Mouse (Mus musculus) heart, adult 2 months (tissue): ENCODE measurements at regions not wholly inside any gene's neighbourhood (a gene's known extent, or its start where the extent isn't known, plus 50 kb on each side); places are given as distances from the start of the nearest gene placed in this dataset.

Experiments
- DNase-seq, 2 experiments: peaks; one replicate each; pipeline ENCODE4 v3.0.0; 2021
- H3K27ac ChIP-seq: fragments of 200-600 bp; 2 replicates; pipeline ENCODE4 v1.8.1; 2022
- H3K27me3 ChIP-seq: fragments of 200-500 bp; 2 replicates; pipeline ENCODE4 v1.6.1; 2012; ENCODE audit warnings: mild to moderate bottlenecking, low read length, inconsistent platforms, mixed read lengths; ENCODE audit not compliant: control insufficient read depth, insufficient read depth
- H3K36me3 ChIP-seq: fragments of 200-500 bp; 2 replicates; pipeline ENCODE4 v1.6.1; 2012; ENCODE audit warnings: low read length, inconsistent platforms; ENCODE audit not compliant: control insufficient read depth, insufficient read depth
- H3K4me1 ChIP-seq: fragments of 200-500 bp; 2 replicates; pipeline ENCODE4 v1.6.1; 2011; ENCODE audit warnings: low read length; ENCODE audit not compliant: control insufficient read depth, insufficient read depth
- H3K4me3 ChIP-seq: fragments of 200-600 bp; 2 replicates; pipeline ENCODE4 v1.8.1; 2022
- H3K79me2 ChIP-seq: fragments of 200-500 bp; replicated peaks from 2 replicates; pipeline ENCODE4 v1.6.1; 2012; ENCODE audit warnings: mild to moderate bottlenecking, inconsistent platforms, low read length, moderate library complexity, mixed read lengths; ENCODE audit not compliant: control insufficient read depth, insufficient read depth
- H3K9ac ChIP-seq: fragments of 200-500 bp; 2 replicates; pipeline ENCODE4 v1.6.1; 2012; ENCODE audit warnings: low read depth, mild to moderate bottlenecking, control low read depth, inconsistent platforms, low read length, mixed read lengths
- CTCF ChIP-seq: fragments of 200-600 bp; IDR thresholded peaks from 2 replicates; pipeline ENCODE4 v1.8.1; 2022; ENCODE audit warnings: antibody characterized with exemption, mild to moderate bottlenecking, moderate library complexity
- EP300 ChIP-seq: fragments of 200-500 bp; IDR thresholded peaks from 2 replicates; pipeline ENCODE4 v1.6.1; 2011; ENCODE audit warnings: low read depth, low read length, control low read depth; ENCODE audit not compliant: insufficient read depth
- POLR2A ChIP-seq: fragments of 200-500 bp; IDR thresholded peaks from 2 replicates; pipeline ENCODE4 v1.6.1; 2011; ENCODE audit warnings: mild to moderate bottlenecking, low read depth, low read length, control low read depth; ENCODE audit not compliant: insufficient read depth
- WGBS: fragments of 180-500 bp; shearing (Covaris S2); methylation state at CpG from one replicate; pipeline ENCODE4 v1.1.7; 2018; 5-methylcytosine and 5-hydroxymethylcytosine counted together
- intact Hi-C: fragments of 180-260 bp; cut with DNase I; formaldehyde crosslinking; loops from one replicate; pipeline ENCODE4 v1.15.1; 2025

DNA sequence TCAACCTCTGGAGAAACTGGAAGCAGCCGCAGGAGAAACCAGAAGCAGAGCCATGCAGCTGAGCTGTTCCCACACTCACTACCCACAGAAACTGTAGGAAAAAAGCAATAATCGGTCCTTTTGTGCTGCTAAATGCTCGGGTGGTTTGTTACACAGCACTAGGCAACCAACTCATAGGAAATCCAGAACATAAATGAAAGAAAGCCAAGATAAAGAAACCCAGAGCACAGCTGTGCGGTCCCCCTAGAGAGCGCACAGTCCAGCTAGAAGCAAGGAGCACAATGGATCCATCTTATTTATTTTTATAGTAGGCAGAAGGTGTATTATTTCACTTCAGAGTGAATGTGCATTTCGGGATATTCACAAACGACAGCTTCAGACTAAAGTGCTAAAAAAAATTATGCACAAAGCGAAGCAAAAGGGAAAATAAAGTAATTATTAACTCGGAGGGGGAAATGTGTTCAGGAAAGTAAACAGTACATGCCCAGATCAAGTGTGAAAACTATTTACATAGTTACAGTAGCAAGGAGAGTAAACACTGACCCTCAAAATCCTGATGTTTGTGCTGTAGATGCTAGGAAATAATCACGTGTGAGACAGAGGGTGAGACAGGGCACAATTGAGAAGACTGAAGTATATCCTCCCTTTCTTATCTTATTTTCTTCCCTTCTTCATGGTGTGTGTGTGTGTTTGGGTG, 204.4 kb upstream of the Noct start:
- Histone ChIP-seq H3K27ac (no peak overlapping the region), H3K9ac (no peak overlapping the region), H3K4me3 (no peak overlapping the region), H3K4me1 (no peaks in the 10 kb centered on the region), H3K36me3 (no peaks in the 10 kb centered on the region), H3K79me2 (no peaks in the 10 kb centered on the region), H3K27me3 (no peaks in the 10 kb centered on the region)
- DNase-seq: no peak
- intact Hi-C loops: no loop called here
- 69% methylated on average over 10 of the region's 10 CpGs for WGBS
- TF ChIP-seq CTCF (no peak), POLR2A (no peak), EP300 (no peak)

DNA sequence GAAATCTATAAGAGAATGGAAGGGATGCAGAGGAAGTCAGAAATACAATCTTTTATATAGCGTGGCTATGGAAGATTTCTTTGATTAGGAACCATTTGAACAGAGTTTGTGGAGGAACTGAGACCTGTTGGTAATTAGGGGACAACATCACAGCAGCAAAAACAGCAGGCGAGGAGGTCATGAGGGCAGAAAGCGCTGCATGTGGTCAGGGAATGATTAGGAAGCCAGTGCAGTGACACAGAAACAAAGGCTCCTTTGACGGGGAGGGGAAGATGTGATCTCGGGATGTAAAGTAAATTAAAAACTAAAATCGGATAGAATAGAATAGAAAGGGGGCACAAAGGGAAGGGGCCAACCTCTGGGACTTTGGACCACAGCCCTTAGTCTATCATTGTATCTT, 199.6 kb upstream of the Noct start:
- WGBS: 48% methylated on average over 6 of the region's 6 CpGs
- intact Hi-C loops: no loop called here
- H3K4me3 ChIP-seq: no peak overlapping the region
- no peaks in the 10 kb centered on the region for H3K36me3 ChIP-seq
- no peak overlapping the region for H3K9ac ChIP-seq
- no peak for DNase-seq
- no peaks in the 10 kb centered on the region for H3K79me2 ChIP-seq
- H3K4me1 ChIP-seq: no peaks in the 10 kb centered on the region
- H3K27ac ChIP-seq: no peak overlapping the region
- no peaks in the 10 kb centered on the region for H3K27me3 ChIP-seq
- TF ChIP-seq CTCF (no peak), POLR2A (no peak), EP300 (no peak)

DNA sequence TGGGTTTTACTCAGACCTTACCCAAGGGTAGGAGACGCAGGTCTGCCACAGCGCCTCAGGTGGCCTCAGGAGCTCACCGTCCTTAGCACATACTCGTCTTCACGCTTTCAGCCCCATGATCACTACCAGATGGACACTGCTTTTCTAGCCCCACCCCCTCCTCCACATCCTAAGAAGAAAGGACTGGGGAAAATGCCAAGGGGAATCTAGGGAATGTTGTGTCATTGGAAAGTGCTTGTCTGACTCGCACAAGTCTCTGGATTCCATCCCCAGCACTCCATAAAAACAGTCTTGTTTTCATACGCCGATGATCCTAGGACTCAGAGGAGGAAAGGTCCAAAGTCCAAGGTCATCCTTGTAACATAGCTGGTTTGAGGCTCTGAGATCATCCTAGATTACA, 192.4 kb upstream of the Noct start:
- no peaks in the 10 kb centered on the region for H3K4me1 ChIP-seq
- no peaks in the 10 kb centered on the region for H3K27me3 ChIP-seq
- TF ChIP-seq POLR2A (no peak), EP300 (no peak)
- no peak overlapping the region for H3K27ac ChIP-seq
- H3K4me3 ChIP-seq: no peak overlapping the region
- no peaks in the 10 kb centered on the region for H3K79me2 ChIP-seq
- no peak for DNase-seq
- intact Hi-C loops: no loop called here
- no peaks in the 10 kb centered on the region for H3K36me3 ChIP-seq
- 50% methylated on average over 8 of the region's 8 CpGs for WGBS
- no peak overlapping the region for H3K9ac ChIP-seq

DNA sequence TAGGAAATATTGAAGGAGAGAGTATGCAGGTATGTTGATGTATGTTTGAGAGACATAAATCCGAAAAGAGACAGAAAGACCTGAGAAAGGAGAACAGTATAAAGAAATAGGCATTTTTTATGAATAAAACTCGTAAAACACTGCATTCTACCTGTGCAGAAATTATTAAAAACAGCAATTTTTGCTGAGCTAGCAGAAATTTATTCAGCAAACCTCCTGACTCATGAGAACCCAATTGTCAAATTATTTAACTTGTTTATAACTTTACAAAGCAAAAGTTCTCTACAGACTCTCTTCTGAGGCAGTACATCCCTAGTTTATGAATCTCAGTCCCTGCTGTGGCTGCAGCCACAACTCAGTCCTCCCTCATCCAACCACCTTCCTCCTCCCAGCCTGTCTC, 191.0 kb upstream of the Noct start:
- intact Hi-C loops: no loop called here
- 84% methylated on average over 2 of the region's 2 CpGs for WGBS

DNA sequence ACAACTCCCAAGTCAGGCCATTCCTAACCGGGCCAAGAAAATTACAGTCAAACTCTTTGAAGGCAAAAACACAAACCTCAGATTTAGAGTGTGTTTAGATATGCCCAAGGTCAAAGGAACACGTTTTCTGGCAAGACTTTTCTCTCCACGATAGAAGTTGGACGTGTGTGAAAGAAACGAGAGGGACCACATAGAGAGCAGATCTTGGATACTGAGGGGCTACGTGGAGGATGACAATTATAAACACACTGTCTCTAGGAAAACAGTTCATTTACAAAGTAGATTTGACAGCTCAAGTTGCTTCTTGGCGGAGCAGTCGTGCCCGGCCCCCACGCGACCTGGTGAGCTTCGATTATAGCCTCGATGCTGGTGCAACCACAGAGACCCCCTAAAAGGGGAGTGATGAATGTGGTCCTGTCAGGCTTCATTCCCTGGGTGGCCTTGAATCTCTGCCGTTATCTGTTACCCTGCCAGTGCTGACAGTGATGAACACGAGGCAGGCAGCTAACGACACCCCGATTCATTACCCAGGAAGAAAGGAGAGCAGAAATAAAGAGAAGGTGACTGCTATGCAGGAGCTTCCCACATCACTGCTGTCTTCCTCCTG, 187.4 kb upstream of the Noct start:
- intact Hi-C loops: no loop called here
- no peaks in the 10 kb centered on the region for H3K36me3 ChIP-seq
- H3K79me2 ChIP-seq: no peaks in the 10 kb centered on the region
- H3K27me3 ChIP-seq: no peaks in the 10 kb centered on the region
- DNase-seq: no peak
- TF ChIP-seq POLR2A: no peak
- H3K9ac ChIP-seq: no peak overlapping the region
- no peak overlapping the region for H3K4me3 ChIP-seq
- 60% methylated on average over 17 of the region's 17 CpGs for WGBS
- H3K4me1 ChIP-seq: no peaks in the 10 kb centered on the region
- H3K27ac ChIP-seq: no peak overlapping the region

More for the DNA sequence above, 191.0 kb upstream of the Noct start:
- H3K4me3 ChIP-seq: no peak overlapping the region
- no peaks in the 10 kb centered on the region for H3K79me2 ChIP-seq
- TF ChIP-seq CTCF (no peak), EP300 (no peak)
- H3K27ac ChIP-seq: no peak overlapping the region
- no peaks in the 10 kb centered on the region for H3K27me3 ChIP-seq
- no peak overlapping the region for H3K9ac ChIP-seq
- DNase-seq: no peak
- H3K4me1 ChIP-seq: no peaks in the 10 kb centered on the region
- no peaks in the 10 kb centered on the region for H3K36me3 ChIP-seq

DNA sequence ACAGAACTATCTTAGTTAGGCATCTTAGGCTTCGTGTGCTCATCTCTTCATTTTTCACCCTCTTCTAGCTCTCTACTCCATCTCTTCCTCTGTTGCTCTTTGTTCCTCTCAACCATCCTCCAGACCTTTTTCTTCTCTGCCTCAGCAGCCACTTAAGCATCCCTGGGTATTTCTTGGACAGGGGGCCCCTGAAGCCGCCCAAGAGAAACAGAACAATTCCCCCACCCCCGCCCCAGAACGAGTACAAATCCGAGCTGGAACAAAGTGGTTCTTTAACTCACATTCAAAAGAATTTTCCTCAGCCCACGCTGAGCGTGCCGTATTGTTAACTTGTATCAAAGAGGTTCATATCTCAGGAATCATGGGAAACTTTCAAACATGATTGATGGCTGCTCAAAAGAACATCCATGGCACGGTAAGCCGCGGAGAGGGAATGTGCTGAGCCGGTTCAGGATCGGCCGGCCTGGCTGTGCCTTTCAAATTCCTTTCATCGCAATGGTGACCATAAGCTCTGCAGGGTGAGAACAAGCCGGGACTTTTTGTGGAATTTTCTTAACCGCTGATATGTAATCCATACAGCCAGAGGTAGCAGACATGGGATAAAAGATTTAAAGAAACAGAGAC, 181.9 kb upstream of the Noct start:
- no peaks in the 10 kb centered on the region for H3K36me3 ChIP-seq
- no peak overlapping the region for H3K27ac ChIP-seq
- H3K79me2 ChIP-seq: no peaks in the 10 kb centered on the region
- no peaks in the 10 kb centered on the region for H3K27me3 ChIP-seq
- DNase-seq: no peak
- intact Hi-C loops: no loop called here
- TF ChIP-seq EP300 (no peak), CTCF (no peak), POLR2A (no peak)
- H3K4me1 ChIP-seq: no peaks in the 10 kb centered on the region
- no peak overlapping the region for H3K9ac ChIP-seq
- no peak overlapping the region for H3K4me3 ChIP-seq
- 50% methylated on average over 17 of the region's 17 CpGs for WGBS
